Mouse (Mus musculus) bone marrow macrophage, adult 2 months (primary cell): ENCODE data around the gene Rnf4.

Source experiments
- CTCF ChIP-seq: IDR thresholded peaks from 2 replicates; pipeline ENCODE4 v1.5.1; 2012; ENCODE audit warnings: low read depth, mild to moderate bottlenecking, low read length, moderate library complexity
- POLR2A ChIP-seq: IDR thresholded peaks from 2 replicates; pipeline ENCODE4 v1.6.1; 2012; ENCODE audit warnings: mild to moderate bottlenecking, low read depth, low read length, borderline replicate concordance

DNA sequence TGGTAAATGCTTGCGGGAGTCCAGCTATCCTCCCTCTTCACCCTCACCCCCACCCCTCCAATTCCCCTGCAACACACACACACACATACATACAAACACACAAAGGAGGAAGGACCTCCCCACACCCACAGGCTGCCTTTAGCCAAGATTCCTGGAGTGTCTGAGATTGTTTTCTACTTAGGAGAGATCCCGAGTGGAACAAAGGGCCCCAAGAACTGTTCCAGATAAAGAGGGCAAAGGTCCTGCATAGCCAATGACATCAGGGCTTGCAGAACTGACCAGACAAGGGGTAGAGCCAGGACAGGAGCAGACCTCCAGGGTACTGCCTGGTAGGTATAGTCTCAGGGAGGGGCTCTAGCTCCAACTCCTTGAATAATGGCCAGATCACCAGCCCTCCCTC lies 41.4 kb upstream of the Rnf4 start:
- TF ChIP-seq CTCF = no peak
- no peak for TF ChIP-seq POLR2A
